Mouse (Mus musculus) activated CD4-positive, CD25-positive, alpha-beta regulatory T cell, adult 4 months (primary cell): ENCODE results near the gene Ube3c. TPM values are rescaled to one million over a fixed set of nuclear protein-coding genes. Genes with fewer than 3 reads are reported as not detected.
"Not testable (repeated sequence)": the region's sequence is repeated elsewhere in the genome, so short reads cannot be mapped to it uniquely, and the experiment has no call there.

Experiments used
- ATAC-seq: one replicate; pipeline ENCODE4 v1.8.0; 2017
- polyA plus RNA-seq, 2 experiments: library from polyadenylated mRNA; unstranded; fragments of 100-300 nt; shearing (Covaris generic); gene quantifications; one replicate each; pipeline ENCODE4 v1.2.1; 2017

Gene Ube3c
- polyA plus RNA-seq, result 10 to 100 TPM; 17.2 to 19.1 TPM

DNA sequence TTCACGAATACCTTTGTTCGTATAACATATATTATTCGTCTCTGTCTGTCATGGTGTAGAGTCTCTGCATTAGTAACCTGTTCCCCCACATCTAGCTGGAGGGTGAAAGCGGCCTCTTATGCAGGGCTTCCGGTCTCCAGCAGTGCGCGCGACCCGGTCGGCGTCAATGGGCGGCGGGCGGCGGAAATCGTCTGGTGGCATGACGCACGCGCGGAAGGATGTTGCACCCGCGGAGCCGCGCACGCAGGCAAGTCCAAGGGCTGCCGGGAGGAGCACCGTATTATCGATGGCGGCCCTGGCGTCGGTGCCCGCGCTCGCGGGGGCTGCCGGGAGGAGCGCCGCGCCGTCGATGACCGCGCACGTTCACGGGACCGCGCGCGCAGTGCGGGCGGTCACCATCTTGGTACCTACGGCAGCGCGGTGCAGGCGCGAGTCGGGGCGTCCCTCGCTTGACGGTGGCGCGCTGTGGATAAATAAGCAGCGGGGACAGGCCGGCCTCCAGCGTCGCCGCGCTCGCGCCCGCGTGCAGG, at the start of gene Ube3c:
Gene Ube3c, plus strand, starts transcription at position 395 of the 530 bp plus-strand sequence.
- peak; percentile 91 for ATAC-seq

- ATAC-seq, result no peak
Observed at GRCm38 (mm10) chr5:29560111-29560510, 8.9 kb upstream of the Ube3c start.

DNA sequence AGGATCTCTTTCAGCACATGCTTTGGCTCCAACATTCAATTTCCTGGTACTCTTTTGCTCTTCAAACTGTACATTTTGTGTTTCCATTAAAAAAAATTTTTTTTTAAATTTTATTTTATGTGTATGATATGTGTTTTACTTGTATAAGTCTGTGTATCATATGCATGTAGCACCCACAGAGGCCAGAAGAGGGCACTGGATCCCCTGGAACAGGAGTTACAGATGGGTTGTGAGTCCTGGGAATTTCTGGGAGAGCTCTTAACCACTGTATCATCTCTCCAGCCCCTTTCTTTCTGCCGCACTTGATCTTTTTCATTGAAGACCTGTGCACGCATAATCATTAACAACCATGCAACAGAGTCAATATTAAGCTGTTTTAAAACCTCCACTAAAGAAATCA, 8.4 kb upstream of the Ube3c start:
- no peak for ATAC-seq

GRCm38 (mm10) chr5:29569378-29570280, 587 bp downstream of the Ube3c start:
- peak; percentile 13 for ATAC-seq

- not testable (repeated sequence) for ATAC-seq
Observed at GRCm38 (mm10) chr5:29574286-29574685, 5.2 kb downstream of the Ube3c start.

GRCm38 (mm10) chr5:29575085-29575484, 6.0 kb downstream of the Ube3c start:
- ATAC-seq, result no peak

DNA sequence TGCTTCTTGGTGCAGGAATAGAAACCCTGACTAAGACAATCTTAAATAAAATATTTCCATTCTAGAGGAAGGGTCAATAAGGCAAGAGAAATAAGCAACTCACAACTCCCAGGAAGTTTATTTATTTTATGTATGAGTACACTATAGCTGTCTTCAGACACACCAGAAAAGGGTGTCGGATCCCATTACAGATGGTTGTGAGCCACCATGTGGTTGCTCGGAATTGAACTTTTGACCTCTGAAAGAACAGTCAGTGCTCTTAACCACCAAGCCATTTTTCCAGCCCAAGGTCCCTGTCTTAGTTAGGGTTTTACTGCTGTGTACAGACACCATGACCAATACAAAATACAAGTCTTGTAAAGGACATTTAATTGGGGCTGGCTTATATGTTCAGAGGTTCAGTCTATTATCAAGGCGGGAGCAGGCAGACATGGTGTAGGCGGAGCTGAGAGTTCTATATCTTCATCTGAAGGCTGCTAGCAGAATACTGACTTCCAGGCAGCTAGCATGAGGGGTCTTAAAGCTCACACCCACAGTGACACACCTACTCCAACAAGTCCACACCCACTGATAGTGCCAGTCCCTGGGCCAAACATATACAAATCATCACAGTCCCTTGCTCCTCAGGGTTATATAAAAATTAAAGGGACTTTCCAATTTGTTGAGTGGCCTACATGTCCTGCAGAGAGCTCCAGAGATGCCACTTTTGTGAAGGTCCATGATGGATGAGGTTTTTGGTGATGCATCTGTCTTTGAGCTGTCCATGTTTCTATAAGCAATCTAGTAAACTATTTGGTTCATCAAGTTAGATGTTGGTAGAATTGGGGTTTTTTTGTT, 9.0 kb downstream of the Ube3c start:
- ATAC-seq, result no peak

GRCm38 (mm10) chr5:29583880-29584595, 15.0 kb downstream of the Ube3c start:
- no peak for ATAC-seq

DNA sequence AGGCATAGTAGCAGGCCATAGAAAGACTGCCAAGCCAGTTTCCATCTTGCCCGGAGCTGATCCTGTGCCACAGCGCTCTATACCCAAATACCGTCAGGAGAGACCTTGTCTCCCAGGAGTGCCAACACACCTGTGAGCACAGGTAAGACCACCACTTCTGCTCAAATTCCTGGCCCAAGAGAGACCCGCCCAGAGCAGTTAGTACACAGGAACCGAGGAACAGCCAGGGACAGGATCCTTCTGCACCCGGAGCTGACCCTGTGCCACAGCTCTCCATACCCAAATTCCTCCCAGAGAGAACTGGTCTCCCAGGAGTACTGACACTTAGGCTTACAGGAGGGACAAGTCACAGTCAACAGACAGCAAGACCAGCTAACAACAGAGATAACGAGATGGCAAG, 23.1 kb downstream of the Ube3c start:
- ATAC-seq, result not testable (repeated sequence)

DNA sequence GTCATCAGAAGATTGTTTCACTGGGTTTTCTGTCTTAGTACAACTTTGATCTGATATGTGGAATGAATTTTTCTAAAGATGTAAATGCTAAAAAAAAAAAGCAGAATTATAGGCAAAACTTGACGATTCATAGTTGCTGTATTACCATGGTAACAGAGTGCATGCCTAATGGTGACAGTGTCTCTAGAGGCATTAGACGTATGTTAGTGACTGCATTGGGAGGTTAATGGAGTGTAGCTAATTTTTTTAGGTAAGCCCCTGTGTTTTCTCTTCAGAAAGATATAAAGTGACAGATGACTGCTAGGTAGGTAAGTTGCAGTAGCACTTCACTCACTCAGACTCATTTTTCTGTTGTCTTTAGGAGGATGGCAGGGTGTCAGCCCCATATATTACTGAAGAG, 37.5 kb downstream of the Ube3c start:
- ATAC-seq, result no peak

DNA sequence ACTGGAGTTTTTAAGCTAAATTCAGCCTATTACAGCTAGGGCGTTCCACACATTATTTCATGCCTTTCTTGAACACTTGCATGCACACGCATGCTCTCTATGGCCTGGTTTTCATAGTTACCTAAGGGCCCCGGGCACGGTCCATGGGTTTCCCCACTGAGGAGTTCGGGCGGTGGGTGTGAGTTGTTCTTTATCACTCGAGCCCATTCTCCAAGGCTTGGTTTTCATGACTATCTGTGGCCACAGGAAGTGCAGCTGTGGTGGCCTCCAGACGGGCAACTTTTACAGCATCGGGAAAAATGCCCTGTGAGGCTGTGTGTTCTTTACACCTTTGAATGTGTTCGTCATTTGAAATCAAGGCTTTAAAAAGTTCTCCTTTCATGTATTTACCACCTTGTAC, 56.6 kb downstream of the Ube3c start:
- ATAC-seq, result no peak

DNA sequence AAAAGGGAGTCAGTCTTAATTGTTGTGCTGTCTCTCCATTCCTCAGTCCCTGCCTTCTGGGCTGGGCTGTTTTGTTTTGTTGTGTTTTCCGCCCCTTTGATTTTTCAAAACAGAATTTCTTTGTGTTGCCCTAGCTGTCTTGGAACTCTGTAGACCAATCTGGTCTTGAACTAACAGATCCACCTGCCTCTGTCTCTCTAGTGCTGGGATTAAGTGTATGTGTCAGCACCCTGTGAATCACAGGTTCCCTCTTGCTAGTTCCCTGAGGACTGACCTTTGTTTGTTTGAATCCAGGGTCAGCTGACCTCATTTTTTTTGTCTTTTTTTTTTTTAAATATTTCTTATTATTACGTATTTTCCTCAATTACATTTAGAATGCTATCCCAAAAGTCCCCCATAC, 60.9 kb downstream of the Ube3c start:
- ATAC-seq, result no peak

GRCm38 (mm10) chr5:29631711-29632110, 62.7 kb downstream of the Ube3c start:
- no peak for ATAC-seq

DNA sequence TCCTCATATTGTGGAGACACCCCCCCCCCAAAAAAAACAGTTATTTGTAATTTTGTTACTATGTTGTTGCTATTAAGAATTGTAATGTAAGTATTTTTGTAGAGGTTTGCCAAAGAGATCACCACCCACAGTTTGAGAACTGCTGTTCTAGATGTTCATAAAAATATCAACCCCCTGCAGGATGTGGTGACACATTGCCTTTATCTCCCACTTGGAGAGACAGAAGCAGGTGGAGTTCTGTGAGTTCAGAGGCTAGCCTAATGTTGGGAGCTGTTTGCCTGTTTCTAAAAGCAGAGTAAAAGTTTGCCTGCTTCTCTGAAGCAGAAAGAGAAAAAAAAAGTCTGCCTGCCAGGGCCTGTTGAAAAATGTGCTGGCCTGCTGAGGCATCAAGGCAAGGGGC, 67.3 kb downstream of the Ube3c start:
- no peak for ATAC-seq

DNA sequence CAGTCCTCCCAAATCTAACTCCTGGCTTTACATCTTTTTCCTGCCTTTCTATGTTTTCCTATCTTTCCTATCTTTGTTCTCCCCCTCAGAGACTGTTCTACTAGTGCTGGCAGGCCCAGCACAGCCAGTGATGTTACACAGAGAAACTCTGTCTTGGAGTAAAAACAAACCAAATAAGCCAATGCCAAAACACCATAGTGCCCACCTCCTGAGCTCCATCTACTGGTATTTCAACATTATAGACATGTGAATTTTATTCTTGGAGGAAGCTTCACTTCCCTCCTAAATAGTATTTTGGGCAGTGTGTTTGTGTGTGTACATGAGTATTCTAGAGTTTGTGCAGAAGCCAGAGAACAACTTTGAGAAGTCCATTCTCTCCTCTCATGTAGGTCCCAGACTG, 67.8 kb downstream of the Ube3c start:
- no peak for ATAC-seq

GRCm38 (mm10) chr5:29641124-29641884, 72.3 kb downstream of the Ube3c start:
- ATAC-seq, result no peak

GRCm38 (mm10) chr5:29651696-29652095, 82.7 kb downstream of the Ube3c start:
- ATAC-seq, result no peak

DNA sequence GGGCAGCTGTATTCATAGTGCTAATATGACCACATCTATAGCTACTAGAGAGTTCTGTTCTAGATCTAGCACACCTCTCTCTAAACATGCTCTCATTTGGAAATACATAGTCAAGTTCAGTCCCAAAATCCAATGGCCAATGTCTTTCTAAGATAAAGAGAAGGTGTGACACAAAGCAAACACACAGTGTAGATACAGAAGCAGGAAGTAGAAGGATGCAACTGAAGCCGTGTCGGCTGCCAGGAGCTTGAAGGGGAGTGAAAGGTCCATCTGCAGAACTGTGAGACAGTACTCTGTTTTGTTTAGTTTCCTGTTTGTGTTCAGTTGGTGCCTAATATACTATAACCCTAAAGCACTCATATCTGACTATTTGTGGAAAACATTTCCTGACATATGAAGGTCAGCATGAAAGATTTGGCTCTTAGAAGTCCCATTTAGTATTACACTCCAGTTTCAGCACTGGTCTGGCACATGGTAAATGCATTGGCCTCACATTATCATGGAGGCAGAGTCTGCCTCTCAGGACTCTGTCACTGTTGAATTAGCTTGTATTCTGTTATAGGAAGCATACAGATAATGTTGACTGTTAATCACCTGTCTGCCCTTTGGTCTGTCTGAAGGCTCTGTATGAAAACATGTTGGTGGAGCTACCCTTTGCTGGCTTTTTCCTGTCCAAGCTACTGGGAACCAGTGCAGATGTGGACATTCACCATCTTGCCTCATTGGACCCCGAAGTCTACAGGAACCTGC, 88.7 kb downstream of the Ube3c start:
- ATAC-seq, result no peak

GRCm38 (mm10) chr5:29661246-29661645, 92.2 kb downstream of the Ube3c start:
- not testable (repeated sequence) for ATAC-seq

GRCm38 (mm10) chr5:29665391-29665790, 96.3 kb downstream of the Ube3c start:
- ATAC-seq, result no peak

- ATAC-seq, result no peak
Observed at GRCm38 (mm10) chr5:29672551-29672950, 103.5 kb downstream of the Ube3c start.
